Mouse (Mus musculus): ENCODE data around the gene Eva1b. TPM values are rescaled to one million over a fixed set of nuclear protein-coding genes. Genes with fewer than 3 reads are reported as not detected.
A peak's percentile ranks its signal among the peaks of the same experiment; 100 is the strongest.

The Eva1b gene
- total RNA-seq, 4 experiments from 2014 or later = 7.3 to 12.4 (median 9.0) TPM

DNA sequence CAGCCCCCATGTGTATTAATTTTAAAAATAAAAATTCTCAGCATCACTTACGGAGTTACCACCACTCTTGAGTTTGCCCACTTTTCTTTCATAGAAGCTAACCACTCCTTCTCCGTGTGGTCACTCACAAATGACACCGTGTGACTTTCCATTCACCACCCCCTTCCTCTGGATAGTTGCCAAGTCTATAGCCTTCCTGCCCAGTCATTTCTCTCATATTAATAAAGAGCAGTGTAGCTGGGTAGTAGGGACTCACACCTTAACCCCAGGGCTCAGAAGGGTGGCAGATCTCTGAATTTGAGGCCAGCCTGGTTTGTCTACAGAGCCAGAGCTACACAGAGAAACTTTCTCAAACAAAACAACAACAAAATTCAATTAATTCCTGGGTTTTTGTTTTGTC lies 49.9 kb downstream of the Eva1b start:
- DNase-seq (ENCODE audit: low spot score) = peak; percentile 48

Other genes with a start within 250 kb of the Eva1b start
- gene Csf3r, start 123.2 kb upstream of the Eva1b start, total RNA-seq (2022) = 1 to 10 TPM in 3 of 4 experiments, under 1 TPM in 1; 0.66 to 5.4 (median 1.2) TPM
- gene Mrps15, start 100.8 kb upstream of the Eva1b start, total RNA-seq (2022) = 10 to 100 TPM; 66.9 to 90.0 (median 81.3) TPM
- gene Oscp1, start 89.2 kb upstream of the Eva1b start, total RNA-seq (2022) = 1 to 10 TPM; 1.4 to 3.0 (median 2.2) TPM
- 10 to 100 TPM; 17.3 to 19.5 (median 18.4) TPM for gene Lsm10, start 51.1 kb upstream of the Eva1b start, total RNA-seq (2022)
- gene Stk40, start 43.8 kb upstream of the Eva1b start, total RNA-seq (2022) = 10 to 100 TPM; 37.8 to 61.9 (median 52.4) TPM
- 1 to 10 TPM; 1.6 to 2.2 (median 2.1) TPM for gene Sh3d21, start 15.7 kb downstream of the Eva1b start, total RNA-seq (2022)
- 100 to 1,000 TPM; 112 to 128 (median 121) TPM for gene Thrap3, start 55.0 kb downstream of the Eva1b start, total RNA-seq (2022)
- gene Map7d1, start 108.6 kb downstream of the Eva1b start, total RNA-seq (2022) = 100 to 1,000 TPM; 266 to 279 (median 267) TPM
- gene Trappc3, start 114.6 kb downstream of the Eva1b start, total RNA-seq (2022) = 10 to 100 TPM; 45.4 to 56.5 (median 51.6) TPM
- under 1 TPM; 0.35 to 0.91 (median 0.46) TPM for gene Col8a2, start 139.0 kb downstream of the Eva1b start, total RNA-seq (2022)
- gene Adprhl2, start 174.0 kb downstream of the Eva1b start, total RNA-seq (2022) = 10 to 100 TPM; 12.7 to 14.4 (median 13.5) TPM
- gene Tekt2, start 177.9 kb downstream of the Eva1b start, total RNA-seq (2022) = under 1 TPM in 2 of 4 experiments, not detected in 2; 0.47 to 0.95 TPM

All from heart, adult 8-10 months (tissue).